Mouse (Mus musculus) liver, embryonic 15.5 days (tissue): ENCODE data around the gene Sirpa. TPM values are rescaled to one million over a fixed set of nuclear protein-coding genes. Genes with fewer than 3 reads are reported as not detected.

Experiments
- ATAC-seq: fragments of 200-750 bp; cut with Nextera tagmentation; 2 replicates; pipeline ENCODE4 v1.8.0; 2017; ENCODE audit warnings: moderate number of reproducible peaks, mild to moderate bottlenecking, moderate library complexity; ENCODE audit not compliant: insufficient read depth
- H3K27ac ChIP-seq: fragments of 300-500 bp; sonication (generic); replicated peaks from 2 replicates; pipeline ENCODE4 v1.5.1; 2015; ENCODE audit warnings: mild to moderate bottlenecking, inconsistent platforms
- H3K27me3 ChIP-seq: fragments of 300-500 bp; sonication (generic); 2 replicates; pipeline ENCODE4 v1.6.1; 2015; ENCODE audit warnings: mild to moderate bottlenecking, inconsistent platforms
- H3K36me3 ChIP-seq: fragments of 300-500 bp; sonication (generic); replicated peaks from 2 replicates; pipeline ENCODE4 v1.6.1; 2015; ENCODE audit warnings: moderate library complexity, mild to moderate bottlenecking, inconsistent platforms
- H3K4me1 ChIP-seq: fragments of 300-500 bp; sonication (generic); replicated peaks from 2 replicates; pipeline ENCODE4 v1.6.1; 2015; ENCODE audit warnings: inconsistent platforms
- H3K4me2 ChIP-seq: fragments of 300-500 bp; sonication (generic); 2 replicates; pipeline ENCODE4 v1.6.1; 2015; ENCODE audit warnings: moderate library complexity, mild to moderate bottlenecking, inconsistent platforms
- H3K4me3 ChIP-seq: fragments of 300-500 bp; sonication (generic); replicated peaks from 2 replicates; pipeline ENCODE4 v1.5.1; 2015; ENCODE audit warnings: mild to moderate bottlenecking, inconsistent platforms
- H3K9ac ChIP-seq: fragments of 300-500 bp; sonication (generic); 2 replicates; pipeline ENCODE4 v1.6.1; 2015; ENCODE audit warnings: moderate library complexity, mild to moderate bottlenecking, inconsistent platforms
- H3K9me3 ChIP-seq: fragments of 300-500 bp; sonication (generic); replicated peaks from 2 replicates; pipeline ENCODE4 v1.6.1; 2016; ENCODE audit warnings: inconsistent platforms
- WGBS: fragments of 180-500 bp; shearing (Covaris S2); methylation state at CpG from one replicate; pipeline ENCODE4 v1.1.7; 2015; ENCODE audit warnings: mixed read lengths; ENCODE audit not compliant: insufficient replicate concordance; 5-methylcytosine and 5-hydroxymethylcytosine counted together
- polyA plus RNA-seq: library from polyadenylated mRNA; unstranded; fragments of >200 nt; fragmentation: Nextera tagmentation; extraction: Ambion mirVana; gene quantifications from 2 replicates; pipeline ENCODE4 v1.2.1, GENCODE M21; 2015

The Sirpa gene
- polyA plus RNA-seq, 1 experiment from 2014 or later = 25.4 TPM

DNA sequence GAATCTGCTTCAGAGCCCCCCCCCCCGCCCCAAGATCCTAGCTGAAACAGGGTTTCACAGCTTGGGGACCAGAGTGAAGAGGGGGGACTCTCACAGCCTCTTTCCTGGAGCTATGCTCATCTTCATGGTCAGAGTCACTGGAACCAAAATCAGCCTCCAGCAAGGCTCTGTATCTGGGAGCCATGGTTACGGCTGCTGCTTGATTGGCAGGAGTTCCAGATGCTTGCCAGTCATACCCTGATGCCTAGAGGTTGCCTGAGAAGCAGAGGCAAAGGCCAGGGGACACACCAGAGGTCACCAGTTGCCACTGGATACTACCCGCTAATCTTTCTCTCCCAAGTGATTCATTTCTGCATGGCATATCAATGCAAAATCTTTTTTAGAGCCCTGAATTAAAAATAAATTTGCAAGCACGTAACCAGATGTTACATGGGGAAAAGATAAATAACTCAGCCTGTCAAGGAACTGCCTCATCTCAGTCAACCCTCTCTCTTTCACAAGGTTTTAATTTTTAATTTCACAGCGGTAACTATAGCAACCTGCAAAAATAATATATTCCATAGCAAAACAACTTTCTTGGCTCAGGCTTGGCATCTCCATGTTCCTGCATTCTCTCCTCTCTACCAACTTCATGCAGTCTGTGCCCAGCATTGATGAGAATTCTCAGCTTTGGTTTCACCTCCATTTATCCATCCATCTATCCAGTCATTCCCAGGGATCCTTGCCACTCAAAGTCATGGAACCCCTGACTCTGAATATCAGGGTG lies 28.5 kb upstream of the Sirpa start:
- WGBS = 52% methylated on average over 5 of the region's 5 CpGs
- ATAC-seq = no peak
- H3K4me3 ChIP-seq = no peak overlapping the region

DNA sequence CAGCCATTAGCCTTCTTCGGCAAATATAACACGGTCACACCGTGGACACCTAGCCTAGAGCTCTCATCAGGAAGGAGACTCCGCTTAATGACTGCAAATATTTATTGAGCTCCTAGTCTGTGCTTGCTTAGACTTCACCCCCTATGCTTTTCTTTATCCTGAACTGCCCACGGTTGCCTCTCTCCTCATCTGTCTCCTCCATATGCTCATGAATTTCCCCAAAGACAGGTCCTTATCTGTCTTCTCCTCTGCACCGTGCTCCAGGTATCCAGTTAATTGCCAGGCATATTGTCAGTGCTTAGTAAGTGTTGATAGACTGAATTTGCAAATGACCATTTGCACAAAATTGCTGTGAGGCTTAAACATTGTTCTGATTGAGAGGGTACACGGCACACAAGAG lies 23.5 kb upstream of the Sirpa start:
- H3K27me3 ChIP-seq = peaks cover 6% of the 10 kb centered on the region
- no peak overlapping the region for H3K4me3 ChIP-seq
- peaks cover under 1% of the 10 kb centered on the region; the same call in 1 of the 2 replicates for H3K4me1 ChIP-seq
- no peaks in the 10 kb centered on the region for H3K36me3 ChIP-seq
- H3K9me3 ChIP-seq = no peaks in the 10 kb centered on the region
- no peak for ATAC-seq
- WGBS = 70% methylated on average over 7 of the region's 7 CpGs
- H3K4me2 ChIP-seq = no peak overlapping the region
- no peak overlapping the region for H3K27ac ChIP-seq
- no peak overlapping the region for H3K9ac ChIP-seq

More for the DNA sequence above, 28.5 kb upstream of the Sirpa start:
- H3K9me3 ChIP-seq = no peaks in the 10 kb centered on the region
- H3K4me2 ChIP-seq = no peak overlapping the region
- H3K27ac ChIP-seq = no peak overlapping the region
- no peaks in the 10 kb centered on the region for H3K36me3 ChIP-seq
- H3K27me3 ChIP-seq = no peaks in the 10 kb centered on the region
- no peaks in the 10 kb centered on the region for H3K4me1 ChIP-seq
- no peak overlapping the region for H3K9ac ChIP-seq

DNA sequence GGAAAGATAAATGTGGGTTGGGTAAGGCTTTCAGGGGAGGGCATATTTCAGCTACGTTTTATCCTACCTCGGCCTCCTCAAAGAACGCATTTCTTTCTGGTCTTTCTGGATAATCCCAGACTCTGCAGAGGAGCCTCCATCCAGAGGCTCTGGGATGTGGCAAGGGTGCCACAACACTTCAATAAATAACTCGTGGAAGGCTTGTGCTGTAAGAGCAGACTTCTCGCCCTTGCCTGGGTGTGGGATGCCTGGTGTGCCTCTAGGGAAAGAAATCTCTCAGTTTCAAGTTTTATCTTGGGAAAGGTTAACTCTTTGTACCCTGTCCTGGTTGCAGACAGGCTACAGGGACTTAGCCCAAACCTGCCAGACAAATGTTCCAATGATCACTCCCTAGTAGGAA lies 23.1 kb upstream of the Sirpa start:
- H3K27me3 ChIP-seq = peaks cover 10% of the 10 kb centered on the region
- H3K36me3 ChIP-seq = no peaks in the 10 kb centered on the region
- WGBS = 59% methylated on average over 5 of the region's 5 CpGs
- ATAC-seq = no peak
- H3K9ac ChIP-seq = no peak overlapping the region
- peaks cover 4% of the 10 kb centered on the region for H3K4me1 ChIP-seq
- no peak overlapping the region for H3K27ac ChIP-seq
- H3K9me3 ChIP-seq = no peaks in the 10 kb centered on the region
- H3K4me2 ChIP-seq = no peak overlapping the region
- no peak overlapping the region for H3K4me3 ChIP-seq

DNA sequence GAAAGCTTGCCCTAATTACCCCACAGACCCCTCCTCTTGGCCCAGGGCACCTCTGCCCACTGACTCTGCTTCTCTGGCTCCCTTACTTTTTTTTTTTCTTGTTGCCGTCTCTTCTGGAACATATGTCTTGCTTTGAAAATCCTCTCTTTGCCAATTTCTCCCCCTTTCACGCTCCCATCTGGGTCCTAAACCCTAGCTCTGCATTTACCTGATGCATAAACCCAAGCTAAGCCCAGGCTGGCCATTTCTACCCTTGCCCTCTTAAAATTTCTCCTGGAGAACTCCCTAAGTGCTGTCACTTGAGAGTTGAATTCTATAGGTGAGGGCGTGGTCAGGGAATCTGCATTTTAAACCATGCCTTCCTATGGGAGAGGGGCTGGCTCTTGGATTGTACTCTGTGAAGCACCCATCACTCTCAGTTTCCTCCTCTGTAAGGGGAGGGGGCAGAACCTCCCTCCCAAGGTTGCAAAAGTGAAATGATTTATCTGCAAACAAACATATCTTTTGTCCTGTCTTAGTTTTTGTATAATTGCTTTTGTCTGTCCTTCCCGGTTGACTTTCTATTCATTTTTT lies 18.8 kb upstream of the Sirpa start:
- Histone ChIP-seq H3K27ac (no peak overlapping the region), H3K4me3 (no peak overlapping the region), H3K36me3 (no peaks in the 10 kb centered on the region), H3K4me1 (peaks cover 4% of the 10 kb centered on the region), H3K9ac (no peak overlapping the region), H3K9me3 (no peaks in the 10 kb centered on the region), H3K27me3 (peaks cover 13% of the 10 kb centered on the region), H3K4me2 (no peak overlapping the region)
- WGBS = 35% methylated on average over 4 of the region's 4 CpGs
- no peak for ATAC-seq

DNA sequence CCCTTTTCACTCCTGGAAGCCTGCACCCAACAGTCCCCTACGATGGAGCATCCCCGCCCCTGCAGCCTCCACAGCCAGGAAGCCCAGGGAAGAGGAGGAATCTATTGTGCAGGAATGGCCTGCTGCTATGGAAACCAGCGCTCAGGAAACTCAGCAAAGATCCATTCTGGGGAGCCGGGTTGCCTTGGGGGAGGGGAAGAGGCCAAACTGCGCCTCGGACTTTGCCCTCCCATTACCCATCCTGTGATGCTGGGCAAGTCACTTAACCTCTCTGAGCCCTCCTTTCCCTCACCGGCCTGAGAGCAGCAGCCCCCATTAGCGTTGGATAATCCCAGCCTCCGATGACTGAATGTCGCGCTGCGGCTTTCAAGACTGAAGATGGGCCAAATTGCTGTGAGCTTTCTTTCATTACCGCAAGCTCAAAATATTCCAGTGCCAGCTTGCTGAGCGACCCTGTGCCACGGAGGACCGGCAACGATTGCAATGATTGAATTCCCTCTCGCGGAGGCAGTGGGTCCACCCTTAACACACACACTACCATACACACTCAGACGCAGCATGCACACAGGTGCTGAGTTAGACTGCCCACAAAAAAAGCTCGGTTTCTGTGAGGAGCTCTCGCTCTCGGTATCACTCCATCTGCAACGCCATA lies 18.1 kb upstream of the Sirpa start:
- H3K9me3 ChIP-seq = no peaks in the 10 kb centered on the region
- H3K9ac ChIP-seq = no peak overlapping the region
- H3K27me3 ChIP-seq = peaks cover 13% of the 10 kb centered on the region
- no peak overlapping the region; the same call in 1 of the 2 replicates for H3K4me2 ChIP-seq
- H3K27ac ChIP-seq = no peak overlapping the region
- ATAC-seq = no peak
- no peaks in the 10 kb centered on the region for H3K36me3 ChIP-seq
- H3K4me3 ChIP-seq = no peak overlapping the region
- WGBS = 17% methylated on average over 24 of the region's 24 CpGs
- H3K4me1 ChIP-seq = peaks cover 4% of the 10 kb centered on the region

DNA sequence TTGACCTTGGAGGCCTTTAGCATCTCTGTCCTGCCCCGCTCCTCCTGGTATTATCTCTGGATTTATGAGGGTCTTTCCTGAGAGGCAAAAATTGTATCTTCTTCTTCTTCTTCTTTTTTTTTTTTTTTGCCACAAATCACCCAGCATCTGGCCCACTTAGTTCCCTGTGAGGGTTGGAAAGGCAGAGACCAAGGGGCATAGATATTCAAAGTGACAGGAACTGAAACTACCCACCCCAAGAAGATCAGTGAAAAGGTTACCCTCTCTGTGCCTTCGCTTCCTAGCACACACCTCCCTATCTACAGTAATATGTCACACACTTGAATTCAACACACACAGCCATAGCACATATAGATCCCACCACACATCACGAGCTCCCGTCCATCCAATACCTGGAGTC lies 17.5 kb upstream of the Sirpa start:
- no peaks in the 10 kb centered on the region for H3K9me3 ChIP-seq
- peaks cover 4% of the 10 kb centered on the region for H3K4me1 ChIP-seq
- no peak overlapping the region for H3K4me3 ChIP-seq
- no peak overlapping the region for H3K27ac ChIP-seq
- no peak overlapping the region for H3K9ac ChIP-seq
- no peak overlapping the region for H3K4me2 ChIP-seq
- 55% methylated on average over 4 of the region's 4 CpGs for WGBS
- peaks cover 13% of the 10 kb centered on the region for H3K27me3 ChIP-seq
- no peaks in the 10 kb centered on the region for H3K36me3 ChIP-seq
- ATAC-seq = no peak

DNA sequence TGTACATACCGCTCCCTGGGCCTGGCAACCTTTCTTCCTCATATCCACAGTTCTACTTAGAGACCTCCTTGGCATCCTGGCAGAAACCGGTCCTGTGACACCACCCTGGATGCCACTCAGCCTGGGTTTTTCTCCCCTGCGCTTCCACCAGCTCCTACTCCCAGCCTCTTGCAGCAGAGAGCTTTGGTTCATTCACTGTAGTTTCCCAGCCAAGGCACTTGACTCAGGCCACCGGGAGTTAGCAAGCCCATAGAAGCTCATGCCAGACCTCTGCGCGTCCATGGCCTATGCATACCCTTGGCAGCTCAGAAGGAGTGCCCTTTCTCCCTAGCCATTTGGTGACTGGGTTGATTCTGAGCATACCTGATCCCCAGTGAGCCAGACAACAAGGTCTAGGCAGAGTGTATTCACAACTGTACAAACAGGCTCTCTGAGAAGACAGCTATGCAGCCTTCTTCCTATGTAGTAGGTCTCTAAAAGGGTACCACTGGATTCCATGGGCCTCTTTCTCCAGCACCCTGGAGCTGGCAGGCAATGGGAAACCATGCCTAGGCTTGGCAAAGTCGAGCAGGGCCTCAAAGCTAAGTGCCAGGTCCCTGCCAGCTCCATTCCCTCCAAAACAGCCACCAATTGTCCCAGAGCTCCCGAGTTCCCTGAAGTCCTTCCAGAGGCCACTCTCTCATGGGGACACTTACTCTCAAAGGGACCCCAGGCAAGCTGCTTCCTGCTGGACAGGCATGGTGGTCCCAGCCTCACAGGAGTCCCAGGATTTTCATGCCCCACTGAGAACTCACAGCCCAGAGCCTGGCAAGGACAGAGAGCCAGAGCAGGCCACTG lies 15.8 kb upstream of the Sirpa start:
- H3K36me3 ChIP-seq = no peaks in the 10 kb centered on the region
- no peak overlapping the region for H3K4me2 ChIP-seq
- no peak overlapping the region for H3K4me3 ChIP-seq
- H3K9me3 ChIP-seq = no peaks in the 10 kb centered on the region
- no peak overlapping the region for H3K9ac ChIP-seq
- 65% methylated on average over 8 of the region's 8 CpGs for WGBS
- H3K27ac ChIP-seq = no peak overlapping the region
- peaks cover 4% of the 10 kb centered on the region for H3K4me1 ChIP-seq
- H3K27me3 ChIP-seq = peaks cover 13% of the 10 kb centered on the region
- ATAC-seq = no peak

DNA sequence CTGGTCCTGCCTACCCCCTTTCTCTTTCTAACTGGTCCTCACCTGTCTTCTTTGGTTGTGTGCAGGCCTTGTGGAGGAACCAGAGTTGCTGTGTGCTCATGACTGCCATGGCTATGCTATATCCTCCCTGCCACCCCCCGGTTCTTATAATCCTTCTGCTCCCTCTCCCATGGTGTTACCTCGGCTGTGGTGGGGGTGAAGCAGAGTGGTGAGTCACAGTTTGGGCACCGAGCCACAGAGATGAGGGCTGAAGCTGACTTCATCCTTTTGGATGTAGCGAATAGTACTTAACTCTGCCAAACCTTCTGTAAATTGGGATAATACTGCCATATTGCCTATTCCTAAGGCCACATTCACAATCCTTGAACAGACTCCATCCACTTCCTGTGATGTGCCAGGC lies 12.0 kb upstream of the Sirpa start:
- Histone ChIP-seq H3K27me3 (no peaks in the 10 kb centered on the region; the same call in 1 of the 2 replicates), H3K27ac (no peak overlapping the region), H3K4me2 (no peak overlapping the region), H3K4me3 (no peak overlapping the region), H3K4me1 (no peaks in the 10 kb centered on the region), H3K9ac (no peak overlapping the region), H3K9me3 (no peaks in the 10 kb centered on the region), H3K36me3 (no peaks in the 10 kb centered on the region)
- WGBS = 59% methylated on average over 4 of the region's 4 CpGs
- no peak for ATAC-seq

DNA sequence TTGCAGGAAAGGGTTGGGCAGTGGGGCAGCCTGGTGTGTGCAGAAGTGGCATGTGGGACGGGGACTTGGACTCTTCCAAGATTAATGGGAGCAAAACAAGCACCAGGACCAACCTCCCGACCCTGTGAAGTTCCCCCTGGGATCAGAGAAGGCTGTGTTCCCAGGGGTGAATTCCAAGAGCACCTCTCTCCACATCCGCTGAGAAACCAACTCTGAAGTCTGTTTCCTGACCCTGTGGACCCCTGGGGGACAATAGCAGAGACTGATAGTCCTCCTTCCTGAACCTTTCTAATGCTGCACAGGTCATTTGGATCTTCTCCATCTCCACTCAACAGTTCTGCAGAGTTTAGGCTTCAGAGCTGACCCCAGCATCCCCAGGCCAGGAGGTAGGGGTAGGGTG lies 10.8 kb upstream of the Sirpa start:
- Histone ChIP-seq H3K27me3 (no peaks in the 10 kb centered on the region), H3K4me3 (no peak overlapping the region), H3K4me2 (no peak overlapping the region), H3K4me1 (no peaks in the 10 kb centered on the region), H3K9me3 (no peaks in the 10 kb centered on the region), H3K9ac (no peak overlapping the region), H3K27ac (no peak overlapping the region), H3K36me3 (no peaks in the 10 kb centered on the region)
- 47% methylated on average over 3 of the region's 3 CpGs for WGBS
- peak; percentile 14; the same call in 1 of the 2 replicates for ATAC-seq

DNA sequence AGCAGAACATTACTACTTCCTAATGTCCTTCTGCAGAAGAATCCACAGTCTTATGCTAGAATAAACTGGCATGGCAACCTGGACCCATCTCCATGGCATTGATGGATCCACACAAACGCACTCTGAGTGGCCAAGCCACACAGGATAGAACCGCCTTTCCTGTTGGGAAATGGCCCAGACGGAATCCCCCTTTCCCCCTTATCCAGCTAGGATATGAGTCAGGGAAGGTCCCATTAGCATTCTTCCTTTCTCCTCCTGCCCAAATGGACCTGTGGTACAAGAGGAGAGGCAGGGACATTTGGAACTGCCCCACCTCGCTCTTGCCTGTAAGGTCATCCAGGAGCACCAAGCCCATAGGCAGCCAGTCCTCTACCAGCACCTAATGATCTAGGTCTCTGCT lies 10.4 kb upstream of the Sirpa start:
- Histone ChIP-seq H3K27ac (no peak overlapping the region), H3K9me3 (no peaks in the 10 kb centered on the region), H3K9ac (no peak overlapping the region), H3K4me3 (no peak overlapping the region), H3K27me3 (no peaks in the 10 kb centered on the region), H3K4me1 (no peaks in the 10 kb centered on the region), H3K36me3 (no peaks in the 10 kb centered on the region), H3K4me2 (no peak overlapping the region)
- ATAC-seq = peak; percentile 26; the same call in 1 of the 2 replicates
- 65% methylated on average over 4 of the region's 4 CpGs for WGBS

DNA sequence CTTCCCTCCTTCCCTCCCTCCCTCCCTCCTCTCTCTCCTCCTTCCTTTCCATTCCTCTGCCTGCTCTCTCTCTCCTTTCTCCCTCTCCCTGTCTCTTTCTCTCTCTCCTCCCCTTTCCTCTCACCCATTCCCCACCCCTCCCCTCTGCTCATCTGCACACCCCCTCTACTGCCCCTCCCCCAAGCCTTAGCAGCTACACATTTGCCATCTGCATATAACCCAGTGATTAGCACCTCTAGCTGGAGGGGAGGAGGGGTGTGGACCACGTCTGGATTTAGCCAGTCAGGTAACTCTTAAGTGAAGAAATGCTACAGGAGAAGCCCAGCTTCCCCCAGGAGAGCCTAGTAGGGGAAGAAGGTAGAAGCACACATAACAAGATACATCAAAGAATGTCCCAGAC lies 7.7 kb upstream of the Sirpa start:
- H3K27ac ChIP-seq = no peak overlapping the region
- H3K27me3 ChIP-seq = no peaks in the 10 kb centered on the region
- H3K4me1 ChIP-seq = peaks cover 10% of the 10 kb centered on the region; the same call in 1 of the 2 replicates
- WGBS = 29% methylated on average over 1 of the region's 1 CpGs
- no peak overlapping the region for H3K9ac ChIP-seq
- no peaks in the 10 kb centered on the region for H3K36me3 ChIP-seq
- H3K4me2 ChIP-seq = no peak overlapping the region
- no peaks in the 10 kb centered on the region for H3K9me3 ChIP-seq
- no peak for ATAC-seq
- H3K4me3 ChIP-seq = no peak overlapping the region
